Mouse (Mus musculus) frontal cortex, postnatal 36 days (tissue): Measurements from ENCODE around the gene Stx18.

ENCODE experiments used
- DNase-seq, 2 experiments: peaks; one replicate each; pipeline ENCODE4 v3.0.0; 2022; ENCODE audit warnings: low spot score in 2 of 2

The Stx18 gene

GRCm38 (mm10) chr5:38129339-38129738, 90.8 kb downstream of the Stx18 start:
- DNase-seq, result no peak

GRCm38 (mm10) chr5:38136247-38136646, 97.7 kb downstream of the Stx18 start:
- no peak for DNase-seq

GRCm38 (mm10) chr5:38137163-38137562, 98.6 kb downstream of the Stx18 start:
- DNase-seq, result no peak

- no peak for DNase-seq
Measured at GRCm38 (mm10) chr5:38140893-38141292, 102.4 kb downstream of the Stx18 start.

GRCm38 (mm10) chr5:38146524-38146923, 108.0 kb downstream of the Stx18 start:
- no peak for DNase-seq

- peak in 1 of 2 experiments; percentile 71 for DNase-seq
Measured at GRCm38 (mm10) chr5:38151264-38151663, 112.7 kb downstream of the Stx18 start.

GRCm38 (mm10) chr5:38152201-38153108, 113.9 kb downstream of the Stx18 start:
- DNase-seq, result no peak

- DNase-seq, result no peak
Measured at GRCm38 (mm10) chr5:38153636-38154035, 115.1 kb downstream of the Stx18 start.

- DNase-seq, result no peak
Measured at GRCm38 (mm10) chr5:38157481-38158020, 119.0 kb downstream of the Stx18 start.

- DNase-seq, result peak; percentile 46 to 66
Measured at GRCm38 (mm10) chr5:38158501-38158946, 120.0 kb downstream of the Stx18 start.

- peak; percentile 75 to 78 for DNase-seq
Measured at GRCm38 (mm10) chr5:38158947-38159633, 120.5 kb downstream of the Stx18 start.

- DNase-seq, result no peak
Measured at GRCm38 (mm10) chr5:38159634-38160413, 121.3 kb downstream of the Stx18 start, which contains the start of gene Nsg1. Gene Nsg1, minus strand, starts transcription at chr5:38159907.

- no peak for DNase-seq
Measured at GRCm38 (mm10) chr5:38168497-38168896, 130.0 kb downstream of the Stx18 start.

GRCm38 (mm10) chr5:38173766-38174165, 135.2 kb downstream of the Stx18 start:
- DNase-seq, result no peak

- DNase-seq, result no peak
Measured at GRCm38 (mm10) chr5:38174256-38174912, 135.8 kb downstream of the Stx18 start.

GRCm38 (mm10) chr5:38184688-38185285, 146.2 kb downstream of the Stx18 start:
- DNase-seq, result no peak

GRCm38 (mm10) chr5:38187006-38187405, 148.5 kb downstream of the Stx18 start:
- DNase-seq, result no peak
